Comparison of ENCODE assay signal across 8 mouse cellular contexts in genomic region chr2:157133769-157134478, GRCm38 (mm10). TPM values are rescaled to one million over a fixed set of nuclear protein-coding genes. Genes with fewer than 3 reads are reported as not detected.
DNase-seq lines count a peak whose midpoint lies in the region; TF ChIP-seq lines count a peak whose summit lies in the region.

No protein-coding gene starts in this region.

- H3K9me3 ChIP-seq in forebrain, embryonic 10.5 days: no peaks in the 10 kb centered on the region

- no peaks in the 10 kb centered on the region for H3K36me3 ChIP-seq in thymus, adult 2 months (ENCODE audit: control insufficient read depth, insufficient read depth, low read length)
- peaks cover 2% of the 10 kb centered on the region for H3K36me3 ChIP-seq in forebrain, embryonic 10.5 days (replicated peaks)
- peaks cover 1% of the 10 kb centered on the region; the same call in 1 of the 2 replicates for H3K36me3 ChIP-seq in small intestine, adult 2 months (ENCODE audit: control insufficient read depth, insufficient read depth, low read length)

- no peaks in the 10 kb centered on the region; the same call in 1 of the 2 replicates for H3K27me3 ChIP-seq in thymus, adult 2 months (ENCODE audit: control insufficient read depth, insufficient read depth, low read length)
- H3K27me3 ChIP-seq in forebrain, embryonic 10.5 days (ENCODE audit: poor library complexity, severe bottlenecking): no peaks in the 10 kb centered on the region
- H3K27me3 ChIP-seq in small intestine, adult 2 months (ENCODE audit: control insufficient read depth, insufficient read depth, low read length): no peaks in the 10 kb centered on the region

- WGBS in thymus, adult 2 months: 3% methylated on average over 11 of the region's 11 CpGs
- WGBS in forebrain, embryonic 10.5 days: 16% methylated on average over 11 of the region's 11 CpGs
- WGBS in small intestine, adult 2 months: 27% methylated on average over 11 of the region's 11 CpGs

- peaks cover 5% of the 10 kb centered on the region for H3K4me1 ChIP-seq in thymus, adult 2 months (replicated peaks; ENCODE audit: control insufficient read depth, insufficient read depth, low read length)
- peaks cover 20% of the 10 kb centered on the region for H3K4me1 ChIP-seq in forebrain, embryonic 10.5 days
- H3K4me1 ChIP-seq in small intestine, adult 2 months (ENCODE audit: control insufficient read depth, insufficient read depth, insufficient read length, low read length): peaks cover 14% of the 10 kb centered on the region

- no peak for TF ChIP-seq POLR2A in thymus, adult 2 months (IDR thresholded peaks at IDR 0.05; ENCODE audit: control insufficient read depth, extremely low read depth, insufficient read depth, low read length, poor library complexity)
- TF ChIP-seq POLR2A in small intestine, adult 2 months (IDR thresholded peaks at IDR 0.05; ENCODE audit: low read depth, low read length): no peak

- no peak for TF ChIP-seq CTCF in thymus, adult 2 months (IDR thresholded peaks at IDR 0.05; ENCODE audit: borderline replicate concordance, control insufficient read depth, extremely low read depth, insufficient read depth, low read length, poor library complexity)
- no peak for TF ChIP-seq CTCF in small intestine, adult 2 months (IDR thresholded peaks at IDR 0.05; ENCODE audit: extremely low read depth, insufficient read length, insufficient replicate concordance, low read depth, low read length)

- no peak for DNase-seq in thymus, adult 2 months
- no peak for DNase-seq in thymus, postnatal 25 days
- DNase-seq in forebrain, embryonic 10.5 days (ENCODE audit: extremely low spot score, low spot score): no peak
- DNase-seq in liver: peak; percentile 12
- DNase-seq in thymus, adult 18-20 months: no peak
- DNase-seq in adrenal gland, postnatal 4 days (ENCODE audit: low spot score in 2 of 2): no peak
- DNase-seq in left cerebral cortex, adult 9 months (ENCODE audit: low spot score in 2 of 2): no peak

- peak overlapping the region; percentile 32; the same call in 1 of the 2 replicates for H3K27ac ChIP-seq in thymus, adult 2 months (ENCODE audit: control insufficient read depth, insufficient read depth, low read length)
- peak overlapping the region; percentile 88 for H3K27ac ChIP-seq in forebrain, embryonic 10.5 days
- peak overlapping the region; percentile 47 for H3K27ac ChIP-seq in small intestine, adult 2 months (ENCODE audit: insufficient read depth, low read depth, low read length)

- H3K4me3 ChIP-seq in thymus, adult 2 months (ENCODE audit: control insufficient read depth, insufficient read depth, low read length): peak overlapping the region; percentile 44
- peak overlapping the region; percentile 75 for H3K4me3 ChIP-seq in forebrain, embryonic 10.5 days
- peak overlapping the region; percentile 78 for H3K4me3 ChIP-seq in small intestine, adult 2 months (ENCODE audit: low read depth, low read length)

RNA-seq across cellular contexts. Expression of gene Samhd1, which starts 1.1 kb away (rescaled TPM):
- polyA plus RNA-seq in thymus, adult 2 months (2012; rRNA removed): 49.9 and 57.1 TPM in 2 replicates
- 29.4 and 30.4 TPM in 2 replicates for polyA plus RNA-seq in forebrain, embryonic 10.5 days (2016; fragmentation: Nextera tagmentation; extraction: Ambion mirVana)
- polyA plus RNA-seq in small intestine, adult 2 months (2012; rRNA removed): 18.9 and 47.7 TPM in 2 replicates
- 10 to 100 TPM; 30.8 to 32.6 TPM for total RNA-seq in adrenal gland, postnatal 4 days (2021)

RNA-seq across cellular contexts. Expression of gene Tldc2, which starts 47.1 kb away (rescaled TPM):
- polyA plus RNA-seq in thymus, adult 2 months (2012; rRNA removed): not detected in 2 replicates
- not detected in 2 replicates for polyA plus RNA-seq in forebrain, embryonic 10.5 days (2016; fragmentation: Nextera tagmentation; extraction: Ambion mirVana)
- polyA plus RNA-seq in small intestine, adult 2 months (2012; rRNA removed): 8.8 and 12.4 TPM in 2 replicates
- not detected for total RNA-seq in adrenal gland, postnatal 4 days (2021)

RNA-seq across cellular contexts. Expression of gene Soga1, which starts 54.9 kb away (rescaled TPM):
- polyA plus RNA-seq in thymus, adult 2 months (2012; rRNA removed): 5.2 and 5.3 TPM in 2 replicates
- 3.5 and 4.0 TPM in 2 replicates for polyA plus RNA-seq in forebrain, embryonic 10.5 days (2016; fragmentation: Nextera tagmentation; extraction: Ambion mirVana)
- polyA plus RNA-seq in small intestine, adult 2 months (2012; rRNA removed): 4.6 and 6.3 TPM in 2 replicates
- total RNA-seq in adrenal gland, postnatal 4 days (2021): 10 to 100 TPM; 46.3 to 47.0 TPM

Comparison
In these comparisons a context has a peak if more than half of its experiments do, and no peak if none do; other contexts are left out.
1. H3K27ac ChIP-seq: peak in every context shown above with its lines; median percentile 88 in forebrain, embryonic 10.5 days; 47 in small intestine, adult 2 months; 32 in thymus, adult 2 months.